Mouse (Mus musculus) common myeloid progenitor, adult 5-6 weeks (primary cell): Measurements from ENCODE around the gene Vps8. TPM values are rescaled to one million over a fixed set of nuclear protein-coding genes. Genes with fewer than 3 reads are reported as not detected.

ENCODE experiments used
- ATAC-seq: replicated peaks from 2 replicates; pipeline ENCODE4 v1.8.0; 2016; ENCODE audit warnings: low read depth, mild to moderate bottlenecking, moderate TSS enrichment, inconsistent platforms; ENCODE audit not compliant: poor library complexity, severe bottlenecking
- total RNA-seq: library from RNA; stranded (forward); fragments of 200-1000, 187-1606 nt; gene quantifications from 2 replicates; pipeline ENCODE4 v1.2.3, GENCODE M21; 2017

Vps8 gene
- 14.8 and 26.0 TPM in 2 replicates for total RNA-seq

DNA sequence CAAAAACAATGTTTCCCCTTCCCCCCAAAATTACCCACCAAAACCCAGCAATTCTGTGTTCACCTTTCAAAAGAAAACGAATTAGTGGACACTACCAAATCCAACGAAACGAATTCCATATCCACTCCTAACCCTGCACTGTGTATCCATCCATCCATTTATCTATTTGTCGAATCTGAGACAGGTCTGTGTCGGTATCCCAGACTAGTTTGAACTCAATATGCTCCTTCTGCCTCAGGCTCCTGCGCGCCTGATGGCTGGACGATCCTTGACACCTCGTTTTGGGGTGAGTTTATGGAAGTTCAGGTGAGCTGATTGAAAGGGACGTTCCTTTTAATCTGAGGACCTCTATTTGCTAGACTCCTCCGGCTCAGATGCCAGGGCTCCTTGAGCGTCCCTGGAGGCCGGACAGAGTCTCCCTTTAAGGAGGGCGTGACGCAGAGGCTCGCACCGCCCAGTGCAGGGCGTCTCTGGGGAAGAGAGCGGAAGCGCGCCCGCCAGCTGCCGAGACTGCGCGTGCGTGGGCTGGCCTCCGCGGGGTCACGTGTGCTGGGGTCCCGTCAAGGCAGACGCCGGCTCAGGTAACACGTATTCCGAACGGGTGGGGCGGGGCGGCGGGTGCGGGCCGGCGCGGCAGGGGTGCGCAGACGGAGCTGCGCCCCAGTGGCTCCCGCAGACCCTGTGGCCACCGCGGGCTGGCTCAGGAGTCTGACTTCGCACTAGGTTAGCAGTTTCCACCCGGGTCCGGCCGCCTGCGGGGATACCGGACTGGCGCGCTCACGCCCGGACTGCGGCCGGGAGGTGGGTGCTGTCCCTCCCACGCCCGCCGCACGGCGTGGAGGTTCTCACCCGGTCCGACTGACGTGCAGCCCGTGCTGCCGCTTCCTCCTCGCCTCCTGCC is at the start of gene Vps8:
Gene Vps8 (plus strand): TSS at position 474 of the 901 bp plus-strand sequence.
- ATAC-seq = peak; percentile 95

DNA sequence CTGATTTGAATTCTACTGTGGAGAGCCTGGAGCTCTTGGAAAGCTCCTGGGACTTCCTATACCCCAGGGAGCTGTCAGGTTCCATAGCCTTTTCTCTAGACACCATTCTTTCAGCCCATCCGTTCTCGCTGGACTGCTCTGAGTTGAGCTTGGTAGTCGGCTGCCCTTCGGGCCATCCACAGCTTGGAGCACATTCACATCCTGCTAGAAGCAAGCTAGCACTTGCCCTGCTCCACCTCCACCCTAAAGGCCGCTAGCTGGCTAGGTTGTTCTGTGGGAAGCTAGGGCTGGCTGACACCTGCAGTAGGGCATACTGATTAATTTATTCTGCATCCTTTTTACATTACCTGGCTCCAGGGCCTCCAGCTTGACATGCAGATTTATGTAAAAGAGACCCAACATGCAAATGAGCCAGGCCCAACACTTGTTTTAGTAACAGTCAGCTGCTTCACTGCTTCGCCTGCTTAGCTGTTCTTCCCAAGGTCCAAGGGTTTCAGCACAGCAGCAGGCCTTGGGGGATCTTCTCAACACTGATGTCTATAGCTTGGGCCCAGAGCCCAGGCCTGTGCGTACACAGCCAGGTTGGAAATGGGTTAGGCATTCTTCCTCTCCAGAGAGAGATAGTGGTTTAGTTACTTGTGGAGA is 49.5 kb upstream of the Vps8 start:
- ATAC-seq = no peak

DNA sequence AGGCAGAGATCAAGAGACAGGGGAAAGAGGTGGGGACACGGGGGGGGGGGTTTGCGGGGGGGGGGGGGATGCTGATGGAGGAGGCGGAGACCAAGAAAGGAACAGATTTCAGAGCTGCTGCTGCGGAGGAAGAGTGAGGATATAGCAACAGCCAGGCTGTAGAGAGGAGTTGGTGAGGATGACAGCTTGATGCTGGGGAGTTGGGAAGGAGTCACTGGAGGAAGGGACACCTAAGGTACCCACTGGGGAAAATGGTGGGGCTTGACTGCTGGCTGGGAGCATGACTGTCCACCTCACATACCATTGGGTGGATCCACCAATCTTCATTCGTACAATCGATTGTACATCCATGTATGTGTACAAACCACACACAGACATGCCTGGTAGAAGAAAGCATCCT is 48.9 kb upstream of the Vps8 start:
- ATAC-seq = no peak

DNA sequence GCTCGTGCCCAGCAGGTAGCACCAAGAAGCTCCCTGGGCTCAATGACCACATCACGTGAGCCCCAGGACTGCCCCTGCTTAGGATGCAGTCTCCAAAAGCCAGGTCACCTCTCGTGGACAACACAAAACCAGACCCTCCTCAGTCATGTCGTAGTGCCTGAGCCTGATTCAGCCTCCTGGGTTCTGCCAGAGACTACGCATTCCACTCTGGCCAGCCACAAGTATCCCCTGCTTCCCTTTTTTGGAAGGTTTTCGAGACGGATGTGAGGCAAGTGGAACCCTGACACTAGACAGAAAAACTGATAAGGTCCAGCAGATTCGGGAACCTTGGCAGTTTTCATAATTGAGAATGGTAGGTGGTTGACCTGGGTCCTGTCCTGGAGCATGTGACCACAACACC is 47.8 kb upstream of the Vps8 start:
- ATAC-seq = peak; percentile 46; the same call in 1 of the 2 replicates

DNA sequence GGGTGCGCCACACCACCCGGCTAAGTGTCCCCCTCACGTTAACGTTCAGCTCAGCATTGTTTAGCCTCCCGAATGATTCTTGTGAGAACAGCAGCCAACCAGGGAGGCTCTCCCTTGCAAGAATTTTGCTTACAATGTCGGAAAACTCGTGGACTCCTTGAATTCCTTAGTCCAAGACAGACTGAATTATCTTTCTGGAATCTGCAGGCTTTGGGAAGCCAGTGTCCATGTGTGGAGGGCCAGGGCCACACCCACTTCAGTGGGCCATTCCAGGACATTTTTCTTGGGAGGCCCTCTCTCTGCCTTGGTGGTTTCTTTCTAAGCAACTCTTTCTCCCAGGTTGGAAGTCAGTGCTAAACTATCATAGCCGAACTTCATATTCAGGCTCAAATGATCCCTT is 46.6 kb upstream of the Vps8 start:
- ATAC-seq = no peak

DNA sequence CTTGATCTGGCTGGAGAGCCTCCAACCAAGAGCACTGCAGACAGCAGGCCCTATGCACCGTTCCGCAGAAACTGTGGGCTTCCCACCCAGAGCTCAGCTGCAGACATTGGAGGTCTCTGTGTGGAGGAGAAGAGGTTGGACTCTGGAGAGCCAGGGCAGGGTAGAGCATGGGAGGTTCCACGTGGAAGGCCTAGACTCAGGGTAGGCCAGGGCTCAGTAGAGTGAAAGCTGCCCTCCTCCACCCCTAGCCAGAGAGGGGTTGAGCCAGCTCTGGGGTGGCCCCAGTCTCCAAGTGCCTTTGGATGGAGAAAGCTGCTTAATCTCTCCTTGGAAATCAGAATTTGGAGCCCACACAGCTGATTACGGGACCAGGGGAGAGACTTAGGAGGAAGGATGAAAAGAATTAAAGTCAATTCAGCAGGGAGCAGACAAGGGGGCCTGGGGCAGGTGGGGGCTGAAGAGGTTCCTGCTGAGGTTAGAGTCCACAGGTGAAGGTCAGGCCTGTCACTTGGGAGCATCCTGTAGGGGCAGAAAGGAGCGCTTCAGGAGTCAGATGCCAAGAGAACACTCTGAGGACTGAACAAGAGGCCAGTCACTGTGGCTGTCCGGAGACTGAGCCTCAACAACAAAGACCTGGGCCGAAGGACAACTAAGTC is 45.8 kb upstream of the Vps8 start:
- no peak for ATAC-seq

DNA sequence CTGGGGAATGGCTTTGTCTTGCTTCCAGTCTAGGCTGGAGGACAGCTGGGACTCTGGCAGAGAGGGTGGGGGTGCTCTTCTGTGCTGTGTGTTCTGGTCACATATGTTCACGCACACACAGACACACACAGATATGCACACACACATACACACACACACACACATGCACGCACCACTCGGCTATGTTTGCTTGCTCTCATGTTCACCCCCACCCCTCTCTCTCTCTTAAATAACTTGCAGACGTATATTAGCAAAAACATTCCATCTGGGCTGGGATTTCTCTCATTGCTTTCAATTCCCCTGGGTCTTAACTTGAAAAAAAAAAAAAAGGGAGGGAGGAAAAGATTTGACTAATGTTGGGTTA is 45.3 kb upstream of the Vps8 start:
- ATAC-seq = no peak

DNA sequence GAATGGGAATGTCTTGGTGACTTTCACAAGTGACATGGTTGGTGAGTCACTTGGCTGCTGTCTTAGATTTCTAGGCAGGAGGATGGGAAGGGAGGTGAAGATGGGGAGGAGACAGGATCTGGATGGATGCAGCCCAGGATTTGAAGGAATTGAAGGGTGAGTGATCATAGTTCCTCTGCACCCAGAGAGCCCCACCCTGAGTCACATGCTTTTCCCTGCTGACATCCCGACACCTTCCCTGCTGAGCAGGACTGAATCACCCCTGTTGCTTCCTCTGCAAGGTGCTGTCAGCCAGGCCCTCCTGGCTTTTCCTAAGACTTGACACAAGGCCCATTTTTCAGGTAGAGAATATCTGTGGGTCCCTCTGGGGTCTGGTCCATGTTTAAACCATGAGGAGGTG is 41.4 kb upstream of the Vps8 start:
- no peak for ATAC-seq

DNA sequence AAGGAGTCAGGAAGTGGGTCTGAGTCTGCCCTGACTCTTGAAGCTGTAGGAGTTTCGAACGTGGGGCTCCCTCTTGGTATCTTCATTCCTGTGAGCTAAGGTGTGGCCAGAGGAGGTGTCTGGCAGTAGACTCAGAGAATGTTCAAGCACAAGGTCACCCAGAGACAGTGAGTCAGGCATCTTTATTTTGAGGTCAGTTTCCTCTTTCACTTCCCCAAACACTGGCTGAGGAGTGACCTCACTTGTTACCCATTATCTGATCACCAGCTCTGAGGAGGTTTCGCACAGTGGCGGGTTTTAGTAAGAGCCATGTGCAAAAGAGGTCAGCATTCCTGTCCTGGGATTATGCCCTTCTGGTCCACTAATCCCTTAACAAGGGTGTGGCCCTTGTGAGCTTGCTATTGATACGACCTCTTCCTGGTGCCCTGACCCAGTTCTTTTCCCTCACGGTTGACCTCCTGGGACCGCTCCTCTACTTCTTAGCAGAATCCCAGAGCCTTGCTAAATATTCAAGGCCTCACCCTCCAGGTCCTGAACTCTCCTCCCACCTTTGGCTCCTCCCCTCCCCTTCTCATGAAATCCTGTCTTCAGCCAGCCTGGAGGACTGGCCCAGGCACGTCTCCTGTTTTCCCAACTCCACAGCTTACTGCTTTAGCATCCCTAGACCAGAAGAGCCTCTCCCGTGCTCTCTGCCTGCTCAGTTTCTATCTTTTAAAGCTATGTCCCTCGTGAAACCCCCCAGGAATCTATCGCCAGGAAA is 40.6 kb upstream of the Vps8 start:
- ATAC-seq = peak; percentile 92

DNA sequence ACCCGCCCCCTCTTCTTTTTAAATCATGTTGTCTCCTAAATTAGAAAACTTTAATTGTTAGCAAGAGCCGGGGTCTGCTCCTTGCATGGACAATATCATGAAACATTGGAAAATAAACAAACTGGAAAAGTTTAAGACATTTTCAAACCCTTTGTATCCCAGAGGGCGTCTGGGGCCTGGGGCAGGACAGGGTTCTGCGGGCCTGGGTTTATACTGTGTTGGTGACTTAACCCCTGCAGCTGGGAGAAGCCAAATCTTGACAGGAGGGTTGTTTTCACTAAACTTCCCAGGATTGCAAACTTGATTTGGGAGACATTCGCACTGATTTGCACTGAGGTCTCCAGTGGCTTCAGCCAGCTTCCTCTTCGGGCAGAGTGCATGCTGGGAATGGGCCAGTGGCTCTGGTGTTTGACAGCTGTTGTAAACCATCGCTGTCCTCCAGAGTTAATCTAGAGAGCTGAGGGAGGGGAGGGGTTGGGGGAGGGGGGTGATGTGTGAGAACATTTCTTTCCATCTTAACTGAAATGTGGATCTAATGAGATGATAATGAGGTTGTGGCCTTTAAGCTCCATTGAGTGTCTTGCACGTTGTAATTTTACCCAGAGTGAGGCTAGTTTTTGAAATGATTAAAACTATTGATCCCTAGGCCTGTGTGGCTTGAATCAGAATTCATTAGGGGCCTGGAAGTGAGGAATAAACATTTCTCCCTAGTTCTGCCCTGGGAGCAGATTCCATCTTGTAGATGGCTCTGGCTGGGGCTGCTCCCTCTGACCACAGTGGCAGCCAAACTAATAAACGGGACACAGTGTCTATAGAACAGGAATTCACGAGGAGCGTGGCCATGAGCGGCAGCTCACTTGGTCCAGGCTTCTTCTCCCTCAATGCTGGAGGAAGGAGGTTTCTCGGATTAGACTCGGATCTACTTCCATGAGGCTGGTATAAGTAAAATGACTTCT is 36.7 kb upstream of the Vps8 start:
- ATAC-seq = no peak

DNA sequence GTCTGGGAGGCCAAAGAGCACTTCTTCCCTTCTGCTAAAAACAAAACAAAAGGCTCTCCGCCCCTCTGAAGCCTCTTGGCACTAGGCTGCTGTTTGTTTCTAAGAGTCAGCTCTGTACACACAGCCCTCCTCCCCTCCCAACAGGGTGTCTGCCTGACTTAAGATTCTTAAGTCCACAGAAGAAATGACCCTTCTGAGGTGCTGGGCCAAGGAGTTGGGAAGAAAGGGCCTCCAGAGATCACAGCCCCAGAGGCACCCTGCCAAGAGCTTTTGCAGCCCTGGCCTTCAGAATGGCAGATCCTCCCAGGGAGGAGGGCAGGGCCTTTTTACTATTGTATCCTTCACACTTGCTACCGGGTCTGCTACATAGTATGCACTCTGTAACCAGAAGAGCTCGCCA is 33.6 kb upstream of the Vps8 start:
- ATAC-seq = no peak

DNA sequence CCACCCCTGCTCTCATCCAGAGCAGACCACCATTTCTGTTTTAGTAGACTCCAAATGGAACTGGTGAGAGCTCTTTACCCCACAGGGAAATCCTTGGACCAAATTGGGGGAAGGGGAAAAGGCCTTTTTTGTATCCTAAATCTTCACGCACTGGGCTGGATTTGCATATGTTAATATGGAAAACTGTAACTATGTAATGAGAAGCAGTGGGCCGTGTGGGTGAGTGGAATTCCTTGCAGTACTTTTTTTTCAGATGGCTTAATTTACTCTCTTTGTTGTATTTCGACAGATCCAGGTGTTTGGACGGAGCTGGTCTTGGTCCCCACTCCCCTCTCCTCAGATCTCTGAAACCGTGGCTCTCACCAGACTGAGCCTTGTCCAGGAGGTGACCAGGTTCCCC is 32.2 kb upstream of the Vps8 start:
- no peak for ATAC-seq

DNA sequence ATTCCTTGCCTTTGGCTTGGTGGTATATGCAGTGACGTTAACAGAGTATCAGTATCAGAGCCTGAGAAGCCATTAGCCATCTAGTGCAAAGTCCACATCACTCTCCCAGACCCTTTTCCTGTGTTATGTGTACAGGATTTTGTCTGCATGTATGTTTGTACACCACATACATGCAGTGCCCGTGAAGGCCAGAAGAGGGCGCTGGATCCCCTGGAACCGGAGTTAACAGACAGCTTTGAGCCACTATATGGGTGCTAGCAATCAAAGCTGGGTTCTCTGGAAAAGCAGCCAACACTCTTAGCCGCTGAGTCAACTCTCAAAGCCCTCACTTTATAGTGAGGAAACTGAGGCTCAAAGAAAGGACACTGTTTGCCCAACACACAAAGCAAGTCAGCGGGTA is 30.8 kb upstream of the Vps8 start:
- ATAC-seq = no peak

DNA sequence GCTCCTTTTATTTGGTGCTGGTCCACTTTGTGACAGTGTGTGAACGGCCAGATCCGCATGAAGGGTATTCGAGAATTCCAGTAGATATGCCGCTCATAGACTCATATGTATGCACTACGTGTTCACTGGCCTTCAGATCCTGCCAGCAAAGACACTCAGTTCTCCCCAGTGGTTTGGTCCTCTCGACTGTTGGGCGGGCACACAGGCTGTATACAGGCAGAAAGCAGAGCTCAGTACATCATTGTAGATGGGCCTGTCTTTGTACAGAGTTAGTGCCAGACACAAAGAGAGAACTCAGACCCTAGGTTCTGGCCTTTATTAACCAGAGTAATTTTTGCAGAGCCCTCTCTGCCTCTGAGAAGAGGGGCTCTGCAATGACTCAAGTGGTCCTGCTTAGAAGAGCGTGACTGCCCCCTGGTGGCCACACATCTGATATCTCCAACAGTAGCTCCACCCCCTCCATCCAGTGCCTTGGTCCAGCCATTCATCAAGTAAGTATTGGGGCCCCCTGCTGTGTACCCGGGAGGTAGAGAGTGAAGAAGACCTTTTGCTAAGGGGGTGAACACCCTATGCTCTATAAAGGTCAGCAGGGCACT is 30.3 kb upstream of the Vps8 start:
- peak; percentile 98 for ATAC-seq

DNA sequence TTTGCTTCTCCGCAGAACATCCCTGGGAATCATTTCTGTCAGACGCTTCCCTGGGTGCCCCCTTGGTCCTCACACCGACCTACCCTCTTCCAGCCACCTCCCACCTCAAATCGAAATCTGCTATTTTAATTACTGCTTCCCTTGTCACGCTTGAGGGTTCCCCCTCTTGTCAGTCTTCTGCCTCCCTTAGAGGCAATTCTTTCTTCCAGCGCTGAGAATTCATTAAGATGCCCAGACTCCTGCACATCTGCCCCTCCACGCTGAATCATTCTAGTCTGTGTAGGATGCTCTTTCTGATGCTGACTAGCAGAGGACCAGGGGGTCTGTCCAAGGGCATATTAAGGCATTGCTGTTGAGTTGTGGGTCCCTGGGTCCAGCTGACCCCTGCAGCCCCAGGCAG is 27.4 kb upstream of the Vps8 start:
- ATAC-seq = no peak

DNA sequence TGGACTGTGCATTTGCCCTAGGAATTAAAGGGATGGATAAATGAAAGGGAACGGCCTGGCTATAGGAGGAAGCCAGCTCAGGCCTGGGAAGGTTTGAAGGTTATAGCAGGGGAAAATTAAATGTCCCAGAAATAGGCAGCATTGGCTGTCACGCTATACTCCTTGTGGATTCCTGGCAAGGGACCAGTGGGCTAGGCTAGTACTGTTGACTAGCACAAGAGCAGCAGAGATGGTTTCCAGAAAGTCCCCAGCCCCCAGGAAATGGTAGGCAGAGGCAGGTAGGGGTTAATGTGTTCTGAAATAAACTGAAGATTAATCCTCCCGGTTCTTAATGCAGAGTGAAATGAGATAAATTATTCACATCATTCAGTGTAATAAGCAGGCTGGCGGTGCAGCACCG is 25.2 kb upstream of the Vps8 start:
- no peak for ATAC-seq

DNA sequence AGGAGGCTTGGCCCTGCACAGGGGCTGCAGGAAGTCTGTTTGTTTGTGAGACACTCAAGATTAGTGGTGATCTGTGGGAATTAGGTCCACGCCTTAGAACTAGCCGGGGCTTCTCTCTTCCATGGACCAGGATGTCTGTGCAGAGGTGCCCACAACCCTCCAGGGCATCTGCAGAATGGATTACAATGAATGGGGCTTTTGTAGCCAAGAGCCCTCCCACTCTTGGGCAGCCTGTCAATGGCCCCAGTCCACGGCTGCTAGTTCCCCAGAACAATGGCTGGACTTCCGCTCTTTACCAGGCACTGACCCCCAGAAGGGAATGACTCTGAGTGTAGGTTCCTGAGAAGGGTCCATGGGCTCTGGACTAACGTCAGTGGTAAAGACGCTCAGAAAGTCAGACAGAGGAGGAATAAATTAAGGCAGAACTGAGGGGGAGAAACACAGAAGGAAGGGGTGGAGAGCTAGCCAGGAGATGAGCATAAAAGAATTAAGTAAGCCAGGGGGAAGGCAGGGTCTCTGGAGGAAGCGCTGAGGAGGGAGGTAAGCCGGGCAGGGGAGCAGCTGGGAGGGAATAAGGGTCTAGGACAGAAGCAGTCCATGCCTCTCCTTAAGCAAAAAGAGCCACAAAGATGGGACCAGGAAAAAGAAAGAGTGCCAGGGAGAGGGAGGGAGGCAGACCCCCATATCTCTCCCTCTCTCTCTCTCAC is 24.4 kb upstream of the Vps8 start:
- ATAC-seq = no peak

DNA sequence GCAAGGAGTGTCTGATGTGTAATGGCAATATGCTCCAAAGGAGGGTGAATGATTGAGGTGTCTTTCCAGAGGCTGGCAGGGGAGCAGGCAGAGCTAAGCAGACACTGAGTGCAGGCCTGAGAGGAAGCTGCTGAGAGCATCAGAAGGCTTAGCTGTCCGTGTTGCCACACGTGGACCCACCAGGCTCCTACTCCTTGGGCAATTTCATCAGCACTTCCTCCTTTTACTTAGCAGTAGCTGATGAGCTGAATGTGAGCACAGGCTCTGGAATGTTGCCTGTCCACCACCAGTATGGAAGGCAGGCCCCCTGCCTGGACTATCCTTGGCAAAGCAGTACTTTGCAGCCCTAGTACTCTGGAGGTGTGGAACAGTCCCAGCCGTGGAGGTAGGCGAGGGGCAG is 23.0 kb upstream of the Vps8 start:
- peak; percentile 65 for ATAC-seq
